Mouse (Mus musculus) liver, embryonic 14.5 days (tissue): Measurements from ENCODE around the gene Etv2. TPM values are rescaled to one million over a fixed set of nuclear protein-coding genes. Genes with fewer than 3 reads are reported as not detected.

Experiments
- ATAC-seq: fragments of 200-750 bp; cut with Nextera tagmentation; 2 replicates; pipeline ENCODE4 v1.8.0; 2017; ENCODE audit warnings: moderate number of reproducible peaks, mild to moderate bottlenecking, moderate library complexity; ENCODE audit not compliant: insufficient read depth
- DNase-seq, 3 experiments: peaks; one replicate each; pipeline ENCODE4 v3.0.0-alpha.2; 2012 to 2013; ENCODE audit warnings: low read depth in 3 of 3, low spot score in 3 of 3
- H3K27ac ChIP-seq: fragments of 300-500 bp; sonication (generic); 2 replicates; pipeline ENCODE4 v1.5.1; 2014; ENCODE audit warnings: moderate library complexity, mild to moderate bottlenecking, control low read depth, inconsistent platforms
- H3K27me3 ChIP-seq: fragments of 300-500 bp; sonication (generic); 2 replicates; pipeline ENCODE4 v1.6.1; 2014; ENCODE audit warnings: mild to moderate bottlenecking, low read length, moderate library complexity; ENCODE audit not compliant: control insufficient read depth, insufficient read depth
- H3K36me3 ChIP-seq: fragments of 300-500 bp; sonication (generic); replicated peaks from 2 replicates; pipeline ENCODE4 v1.6.1; 2014; ENCODE audit warnings: low read depth; ENCODE audit not compliant: control insufficient read depth, insufficient read depth
- H3K4me1 ChIP-seq, 2 experiments: fragments of 200-500 bp in 1 of 2; fragments of 300-500 bp in 1 of 2; sonication (generic) in 1 of 2; replicated peaks; 2 replicates each; pipeline ENCODE4 v1.6.1; 2012 to 2014; ENCODE audit warnings: antibody characterized with exemption in 1 of 2, inconsistent platforms in 1 of 2, low read length in 1 of 2; ENCODE audit not compliant: control insufficient read depth in 2 of 2, insufficient read depth in 2 of 2
- H3K4me2 ChIP-seq: fragments of 300-500 bp; sonication (generic); 2 replicates; pipeline ENCODE4 v1.6.1; 2014; ENCODE audit warnings: low read depth, mild to moderate bottlenecking, control low read depth, moderate library complexity
- H3K4me3 ChIP-seq, 2 experiments: fragments of 200-500 bp in 1 of 2; fragments of 300-500 bp in 1 of 2; sonication (generic) in 1 of 2; 2 replicates each; pipeline ENCODE4 v1.5.1; 2012 to 2014; ENCODE audit warnings: low read depth in 2 of 2, low read length in 2 of 2, mild to moderate bottlenecking in 2 of 2, control low read depth in 1 of 2, inconsistent platforms in 1 of 2, moderate library complexity in 1 of 2; ENCODE audit not compliant: insufficient read depth in 1 of 2
- H3K9ac ChIP-seq: fragments of 300-500 bp; sonication (generic); replicated peaks from 2 replicates; pipeline ENCODE4 v1.6.1; 2014; ENCODE audit warnings: mild to moderate bottlenecking, control low read depth, moderate library complexity
- H3K9me3 ChIP-seq: fragments of 300-500 bp; sonication (generic); 2 replicates; pipeline ENCODE4 v1.6.1; 2016; ENCODE audit warnings: low read length, mixed read lengths; ENCODE audit not compliant: control insufficient read depth
- CTCF ChIP-seq: IDR thresholded peaks from 2 replicates; pipeline ENCODE4 v1.5.1; 2016; ENCODE audit warnings: antibody characterized with exemption, low read depth, control low read depth
- EP300 ChIP-seq: IDR thresholded peaks from 2 replicates; pipeline ENCODE4 v1.6.1; 2016; ENCODE audit warnings: antibody characterized with exemption, low read depth
- WGBS: fragments of 180-500 bp; shearing (Covaris S2); extraction: QIAGEN DNeasy Blood & Tissue Kit; methylation state at CpG from one replicate; pipeline ENCODE4 v1.1.7; 2014; ENCODE audit not compliant: insufficient replicate concordance; 5-methylcytosine and 5-hydroxymethylcytosine counted together
- polyA plus RNA-seq, 2 experiments: library from polyadenylated mRNA; depleted of rRNA in 1 of 2; stranded (reverse) in 1 of 2; unstranded in 1 of 2; fragments of >200 nt; fragmentation: Nextera tagmentation in 1 of 2; extraction: Ambion mirVana in 1 of 2; gene quantifications; 2 replicates each; pipeline versions ENCODE4 v1.2.1 to v1.2.3; 2012 to 2014

Gene Etv2
- polyA plus RNA-seq, 2 experiments, result not detected

DNA sequence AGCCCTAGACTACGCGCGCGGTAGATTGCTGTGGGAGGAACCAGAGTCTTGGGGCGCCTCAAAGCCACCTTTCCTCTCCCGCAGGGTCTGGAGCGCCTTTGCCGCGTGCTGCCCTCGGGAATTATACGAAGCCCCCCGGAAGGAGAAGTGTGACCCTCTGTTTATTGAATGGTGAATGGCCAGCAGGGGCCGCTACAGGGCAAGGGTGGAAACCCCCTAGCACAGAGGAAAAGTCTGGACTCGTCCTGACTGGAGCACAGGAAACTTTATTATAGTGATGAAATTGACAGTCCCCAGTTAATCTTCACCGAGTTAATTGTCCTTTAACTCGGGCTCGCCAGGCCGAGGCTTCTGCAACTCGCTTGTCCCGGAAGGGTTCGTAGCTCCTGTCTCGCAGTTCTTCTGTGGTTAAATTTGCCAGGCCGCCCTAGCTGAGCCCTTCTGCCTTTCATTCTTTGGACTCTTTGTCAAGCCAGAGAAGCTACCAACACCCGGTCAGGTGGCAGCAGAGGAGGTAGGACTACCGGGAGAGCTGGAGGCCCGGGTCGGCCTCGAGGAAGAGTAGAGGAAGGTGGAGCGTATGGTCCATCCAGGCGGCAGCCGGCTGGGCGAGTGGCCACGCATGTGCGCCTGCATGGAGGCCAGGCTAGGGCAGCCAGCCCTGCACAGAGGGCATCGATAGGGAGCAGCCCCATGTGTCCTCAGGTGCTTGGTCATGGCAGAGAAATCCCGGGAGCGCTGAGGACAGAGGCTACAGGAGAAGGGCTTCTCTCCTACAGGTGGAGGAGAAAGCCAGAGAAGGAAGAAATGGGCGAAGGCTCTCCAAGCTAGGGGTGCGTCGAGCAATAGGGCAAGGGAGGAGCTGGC, 46.0 kb downstream of the Etv2 start:
- Histone ChIP-seq H3K27ac (peak overlapping the region; percentile 33), H3K36me3 (peaks cover 14% of the 10 kb centered on the region), H3K4me3 (peak overlapping the region; percentile 80 to 94), H3K27me3 (no peaks in the 10 kb centered on the region), H3K9ac (peak overlapping the region; percentile 98), H3K4me1 (peaks cover 10 to 22% of the 10 kb centered on the region in 2 experiments), H3K9me3 (no peaks in the 10 kb centered on the region), H3K4me2 (peak overlapping the region; percentile 90)
- 28% methylated on average over 40 of the region's 40 CpGs for WGBS
- TF ChIP-seq EP300 (no peak), CTCF (peak; percentile 93)
- ATAC-seq (peak; percentile 31), DNase-seq (peak; percentile 60 to 71 (median 62))

DNA sequence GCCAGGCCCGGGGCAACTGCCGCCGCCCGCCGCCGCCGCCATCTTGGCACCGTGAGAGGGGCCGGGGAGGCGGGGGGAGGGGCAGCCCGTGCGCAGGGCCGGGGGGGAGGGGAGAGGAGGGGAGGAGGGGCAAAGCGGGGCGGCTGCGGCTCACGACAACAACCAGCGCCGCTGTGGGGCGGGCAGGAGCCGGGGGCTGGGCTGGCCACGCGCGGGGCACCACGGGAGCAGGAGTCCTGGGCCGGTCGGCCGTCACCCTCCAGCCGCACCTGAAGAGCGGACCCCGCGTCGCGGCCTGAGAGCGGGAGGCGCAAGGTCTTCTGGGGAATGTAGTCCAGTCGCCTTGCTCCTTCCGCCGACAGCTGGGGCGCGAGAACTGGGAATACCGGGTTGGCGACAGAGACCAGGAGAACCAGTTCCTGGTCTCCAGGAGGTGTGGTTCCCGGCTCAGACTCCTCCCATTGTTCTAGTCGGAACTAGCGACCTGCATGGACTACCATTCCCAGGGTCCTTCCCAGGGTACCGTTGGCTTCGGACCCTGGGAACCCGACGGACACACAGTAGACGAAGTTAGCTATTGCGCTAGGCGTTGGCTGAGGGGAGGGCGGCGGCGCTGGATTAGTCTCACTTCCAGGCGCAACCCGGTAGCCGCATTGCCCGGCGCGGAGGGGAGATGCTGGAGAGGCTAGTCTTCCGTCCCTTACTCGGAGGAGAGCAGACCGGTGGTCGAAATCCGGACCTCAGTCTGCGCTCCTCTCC, 46.8 kb downstream of the Etv2 start, which contains the start of gene Kmt2b:
TSS of gene Kmt2b (minus strand) at position 51 of the 759 bp plus-strand sequence.
- ATAC-seq (peak; percentile 92), DNase-seq (peak; percentile 91 to 93 (median 93))
- Histone ChIP-seq H3K9ac (peak within 1 kb of the TSS; percentile 98), H3K27me3 (no peaks in the 10 kb centered on the region), H3K4me3 (peak within 1 kb of the TSS; percentile 82 to 94), H3K4me2 (peak within 1 kb of the TSS; percentile 90), H3K4me1 (peaks cover 4 to 14% of the 10 kb centered on the region in 2 experiments), H3K9me3 (no peaks in the 10 kb centered on the region), H3K27ac (peak within 1 kb of the TSS; percentile 67), H3K36me3 (peaks cover 20% of the 10 kb centered on the region)
- TF ChIP-seq CTCF (no peak), EP300 (no peak)
- under 1% methylated on average over 63 of the region's 68 CpGs for whole genome bisulfite sequencing

DNA sequence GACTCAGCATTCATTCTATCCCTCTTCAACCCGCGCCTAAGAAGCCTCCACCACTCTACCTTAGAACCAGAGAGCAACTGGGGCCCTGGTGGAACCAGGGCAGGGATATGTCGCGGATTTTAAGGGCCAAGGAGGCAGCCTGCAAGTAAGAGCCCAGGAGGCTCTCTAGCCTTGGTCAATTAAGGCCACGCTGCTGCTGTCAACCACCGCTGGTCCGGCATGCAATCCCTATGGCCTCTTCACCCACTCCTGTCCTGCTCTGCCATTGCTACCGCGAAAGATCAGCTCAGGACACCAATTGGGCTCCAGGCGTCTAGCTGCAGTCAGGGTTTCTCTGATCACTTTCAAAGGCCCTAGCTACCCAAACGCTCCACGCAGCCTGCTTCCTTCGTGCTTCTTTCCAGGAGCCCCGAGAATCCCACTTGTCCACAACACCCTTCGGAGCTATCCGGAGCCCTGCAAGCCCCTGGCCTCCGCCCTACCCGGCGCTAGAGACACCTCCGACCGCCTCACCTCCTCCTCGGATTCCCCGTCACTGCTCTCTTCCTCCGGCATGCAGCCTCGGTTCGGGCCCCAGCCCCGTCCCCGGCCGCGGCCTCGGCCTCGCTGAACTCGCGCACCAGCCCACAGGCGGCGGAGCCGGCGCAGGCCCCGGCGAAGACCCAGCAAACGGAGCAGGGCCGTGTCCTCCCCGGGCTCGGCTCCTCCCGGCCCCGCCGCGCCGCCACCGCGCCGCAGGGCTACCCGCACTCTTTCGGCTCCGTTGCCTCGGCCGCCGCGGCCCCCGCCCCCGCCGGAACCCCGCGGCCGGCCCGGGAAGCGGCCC, 47.6 kb downstream of the Etv2 start:
- H3K9ac ChIP-seq, result peak overlapping the region; percentile 98
- WGBS, result under 1% methylated on average over 60 of the region's 67 CpGs
- peak overlapping the region; percentile 82 to 94 for H3K4me3 ChIP-seq
- H3K27ac ChIP-seq, result peak overlapping the region; percentile 67
- TF ChIP-seq EP300 (no peak), CTCF (no peak)
- H3K9me3 ChIP-seq, result no peaks in the 10 kb centered on the region
- peak in 1 of 3 experiments; percentile 16 for DNase-seq
- H3K4me2 ChIP-seq, result peak overlapping the region; percentile 90
- H3K36me3 ChIP-seq, result peaks cover 23% of the 10 kb centered on the region
- peak; percentile 32 for ATAC-seq
- H3K27me3 ChIP-seq, result no peaks in the 10 kb centered on the region
- H3K4me1 ChIP-seq, result peaks cover 4 to 10% of the 10 kb centered on the region in 2 experiments

DNA sequence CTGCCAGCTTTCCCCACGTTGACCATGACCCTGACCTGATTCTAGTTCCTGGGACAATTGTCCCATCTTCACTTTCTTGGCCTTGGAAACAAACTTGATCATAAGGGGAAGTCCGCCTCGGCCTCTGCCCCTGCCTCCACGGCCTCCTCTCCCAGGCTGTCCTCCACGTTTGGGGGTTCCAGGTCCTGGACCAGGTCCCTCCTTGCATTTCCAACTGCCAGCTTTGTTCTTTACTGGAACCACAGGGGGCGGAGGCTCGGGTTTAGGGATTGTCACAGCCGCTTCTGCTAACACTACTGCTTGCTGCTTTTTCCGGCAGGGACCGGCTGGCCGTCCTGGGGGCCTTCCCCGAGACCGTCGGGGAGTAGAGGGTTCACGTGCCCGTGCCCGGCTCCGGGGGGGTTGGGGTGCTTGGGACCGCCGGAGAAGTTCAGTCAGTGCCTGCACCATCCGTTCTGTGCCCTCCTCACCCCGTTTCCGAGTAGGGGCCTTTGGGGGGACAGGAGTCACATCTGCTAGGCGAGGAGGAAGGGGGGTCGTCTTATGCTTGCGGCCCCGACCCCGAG, 49.1 kb downstream of the Etv2 start:
- DNase-seq, result no peak
- Histone ChIP-seq H3K9ac (peak overlapping the region; percentile 98; the same call in 1 of the 2 replicates), H3K27ac (no peak overlapping the region), H3K4me2 (no peak overlapping the region; the same call in 1 of the 2 replicates), H3K36me3 (peaks cover 36% of the 10 kb centered on the region), H3K4me1 (peaks cover 4 to 9% of the 10 kb centered on the region in 2 experiments), H3K4me3 (no peak overlapping the region), H3K27me3 (no peaks in the 10 kb centered on the region), H3K9me3 (no peaks in the 10 kb centered on the region)
- no peak for TF ChIP-seq EP300
- no peak for TF ChIP-seq CTCF
- ATAC-seq, result no peak
- WGBS, result 85% methylated on average over 28 of the region's 28 CpGs
